Mouse (Mus musculus): ENCODE data around the gene Gstm1. TPM values are rescaled to one million over a fixed set of nuclear protein-coding genes. Genes with fewer than 3 reads are reported as not detected.
"Not testable (repeated sequence)": the region's sequence is repeated elsewhere in the genome, so short reads cannot be mapped to it uniquely, and the experiment has no call there.

Gstm1 gene
- polyA plus RNA-seq, 1 experiment: 1,515 TPM

DNA sequence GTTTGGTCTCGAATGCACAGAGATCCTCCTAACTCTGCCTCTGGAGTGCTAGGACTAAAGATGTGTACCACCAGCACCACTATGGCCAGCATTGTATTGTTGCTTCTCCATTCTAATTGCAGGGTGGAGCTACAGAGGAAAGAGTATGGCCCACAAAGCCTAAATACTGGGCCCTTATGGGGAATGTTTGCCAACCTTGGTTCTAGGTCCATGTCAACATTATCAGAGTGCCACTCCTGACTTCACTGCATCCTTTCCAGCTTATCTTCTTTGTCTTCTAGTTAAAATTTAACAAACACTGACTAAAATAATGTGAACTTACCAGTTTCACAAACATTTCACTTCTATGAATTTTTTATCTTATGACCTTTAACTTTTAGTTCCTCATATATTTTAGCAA, 8.8 kb upstream of the Gstm1 start:
- 88% methylated on average over 1 of the region's 1 CpGs for WGBS

DNA sequence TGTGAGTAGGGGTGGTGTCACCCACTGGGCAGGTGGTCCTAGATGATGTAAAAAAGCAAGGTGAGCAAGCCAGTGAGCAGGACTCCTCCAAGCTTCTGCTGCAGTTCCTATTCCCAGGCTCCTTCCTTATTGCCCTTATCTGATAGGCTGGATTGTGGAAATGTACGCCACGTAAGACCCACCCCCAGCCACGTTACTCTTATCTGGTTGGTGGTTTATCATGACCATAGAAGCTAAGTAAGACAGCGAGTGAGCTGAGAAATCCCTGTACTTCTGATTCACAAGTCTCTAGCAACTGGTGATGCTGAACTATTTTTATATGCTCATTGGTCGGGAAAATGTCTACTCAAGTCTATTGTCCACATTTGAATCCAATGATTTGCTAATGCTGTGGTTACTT, 8.3 kb upstream of the Gstm1 start:
- WGBS: 82% methylated on average over 5 of the region's 5 CpGs
- Histone ChIP-seq H3K4me3 (ENCODE audit: insufficient read depth, low read depth, low read length) (no peak overlapping the region), H3K27me3 (replicated peaks; ENCODE audit: control insufficient read depth, insufficient read depth, low read length) (no peaks in the 10 kb centered on the region), H3K36me3 (ENCODE audit: control insufficient read depth, insufficient read depth, low read length) (no peaks in the 10 kb centered on the region), H3K27ac (ENCODE audit: insufficient read depth, low read depth, low read length) (no peak overlapping the region), H3K4me1 (ENCODE audit: control insufficient read depth, insufficient read depth, low read length) (peaks cover 7% of the 10 kb centered on the region; the same call in 1 of the 2 replicates)
- DNase-seq: no peak
- TF ChIP-seq CTCF (conservative IDR thresholded peaks at IDR 0.05; ENCODE audit: insufficient read depth, insufficient read length, low read depth, low read length): no peak
- TF ChIP-seq POLR2A (IDR thresholded peaks at IDR 0.05; ENCODE audit: low read depth, low read length): no peak

More for the DNA sequence above, 8.8 kb upstream of the Gstm1 start:
- Histone ChIP-seq H3K4me1 (ENCODE audit: control insufficient read depth, insufficient read depth, low read length) (peaks cover 7% of the 10 kb centered on the region; the same call in 1 of the 2 replicates), H3K36me3 (ENCODE audit: control insufficient read depth, insufficient read depth, low read length) (no peaks in the 10 kb centered on the region), H3K27ac (ENCODE audit: insufficient read depth, low read depth, low read length) (no peak overlapping the region), H3K27me3 (replicated peaks; ENCODE audit: control insufficient read depth, insufficient read depth, low read length) (no peaks in the 10 kb centered on the region), H3K4me3 (ENCODE audit: insufficient read depth, low read depth, low read length) (no peak overlapping the region)
- DNase-seq: no peak
- TF ChIP-seq CTCF (conservative IDR thresholded peaks at IDR 0.05; ENCODE audit: insufficient read depth, insufficient read length, low read depth, low read length): no peak
- no peak for TF ChIP-seq POLR2A (IDR thresholded peaks at IDR 0.05; ENCODE audit: low read depth, low read length)

DNA sequence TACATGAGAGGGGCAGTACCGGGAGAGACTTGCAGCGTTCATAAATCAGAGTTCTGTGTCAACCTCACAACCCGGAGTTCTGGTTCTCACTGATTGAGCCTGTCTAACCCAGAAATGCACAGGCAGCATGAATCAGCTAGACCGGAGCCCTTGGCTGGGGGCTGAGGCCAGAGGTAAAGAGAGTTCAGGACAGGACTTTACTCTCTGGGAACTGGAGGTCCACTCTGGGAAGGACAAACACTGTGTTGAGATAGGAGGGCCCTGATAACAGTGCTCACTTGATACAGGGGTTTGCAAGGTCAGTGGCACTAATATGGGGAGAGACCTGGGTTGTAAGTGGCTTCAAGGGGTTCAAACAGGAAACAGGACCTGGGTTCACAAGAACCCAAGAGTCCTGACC, 7.5 kb upstream of the Gstm1 start:
- Histone ChIP-seq H3K27ac (ENCODE audit: insufficient read depth, low read depth, low read length) (no peak overlapping the region), H3K4me3 (ENCODE audit: insufficient read depth, low read depth, low read length) (no peak overlapping the region), H3K4me1 (ENCODE audit: control insufficient read depth, insufficient read depth, low read length) (peaks cover 7% of the 10 kb centered on the region; the same call in 1 of the 2 replicates), H3K27me3 (replicated peaks; ENCODE audit: control insufficient read depth, insufficient read depth, low read length) (no peaks in the 10 kb centered on the region), H3K36me3 (ENCODE audit: control insufficient read depth, insufficient read depth, low read length) (no peaks in the 10 kb centered on the region)
- 38% methylated on average over 4 of the region's 4 CpGs for WGBS
- no peak for TF ChIP-seq CTCF (conservative IDR thresholded peaks at IDR 0.05; ENCODE audit: insufficient read depth, insufficient read length, low read depth, low read length)
- no peak for TF ChIP-seq POLR2A (IDR thresholded peaks at IDR 0.05; ENCODE audit: low read depth, low read length)
- DNase-seq: peak; percentile 47

DNA sequence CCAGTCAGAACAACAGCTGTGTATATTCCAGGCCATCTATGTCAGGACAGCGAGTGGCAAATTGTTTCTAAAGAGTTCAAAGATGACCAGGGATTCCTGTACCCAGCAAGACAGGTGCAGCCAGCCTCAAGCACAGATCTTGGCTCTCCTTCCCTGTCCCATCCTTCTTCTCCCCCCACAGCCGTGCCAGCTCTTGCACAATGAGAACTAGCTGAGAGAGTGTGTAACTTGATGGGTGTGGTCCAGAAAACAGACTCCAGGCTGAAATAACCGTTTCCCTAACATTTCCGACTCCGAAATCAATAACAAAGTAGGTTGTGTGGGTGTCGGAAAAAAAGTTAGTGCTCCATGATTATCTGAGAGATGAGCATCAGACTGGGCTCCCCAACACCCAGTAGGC, 4.9 kb upstream of the Gstm1 start:
- H3K27me3 ChIP-seq (replicated peaks; ENCODE audit: control insufficient read depth, insufficient read depth, low read length): no peaks in the 10 kb centered on the region
- TF ChIP-seq POLR2A (IDR thresholded peaks at IDR 0.05; ENCODE audit: low read depth, low read length): no peak
- no peak for TF ChIP-seq CTCF (conservative IDR thresholded peaks at IDR 0.05; ENCODE audit: insufficient read depth, insufficient read length, low read depth, low read length)
- no peaks in the 10 kb centered on the region for H3K36me3 ChIP-seq (ENCODE audit: control insufficient read depth, insufficient read depth, low read length)
- peaks cover 3% of the 10 kb centered on the region; the same call in 1 of the 2 replicates for H3K4me1 ChIP-seq (ENCODE audit: control insufficient read depth, insufficient read depth, low read length)
- H3K4me3 ChIP-seq (ENCODE audit: insufficient read depth, low read depth, low read length): no peak overlapping the region
- WGBS: 78% methylated on average over 6 of the region's 6 CpGs
- DNase-seq: no peak
- no peak overlapping the region for H3K27ac ChIP-seq (ENCODE audit: insufficient read depth, low read depth, low read length)

DNA sequence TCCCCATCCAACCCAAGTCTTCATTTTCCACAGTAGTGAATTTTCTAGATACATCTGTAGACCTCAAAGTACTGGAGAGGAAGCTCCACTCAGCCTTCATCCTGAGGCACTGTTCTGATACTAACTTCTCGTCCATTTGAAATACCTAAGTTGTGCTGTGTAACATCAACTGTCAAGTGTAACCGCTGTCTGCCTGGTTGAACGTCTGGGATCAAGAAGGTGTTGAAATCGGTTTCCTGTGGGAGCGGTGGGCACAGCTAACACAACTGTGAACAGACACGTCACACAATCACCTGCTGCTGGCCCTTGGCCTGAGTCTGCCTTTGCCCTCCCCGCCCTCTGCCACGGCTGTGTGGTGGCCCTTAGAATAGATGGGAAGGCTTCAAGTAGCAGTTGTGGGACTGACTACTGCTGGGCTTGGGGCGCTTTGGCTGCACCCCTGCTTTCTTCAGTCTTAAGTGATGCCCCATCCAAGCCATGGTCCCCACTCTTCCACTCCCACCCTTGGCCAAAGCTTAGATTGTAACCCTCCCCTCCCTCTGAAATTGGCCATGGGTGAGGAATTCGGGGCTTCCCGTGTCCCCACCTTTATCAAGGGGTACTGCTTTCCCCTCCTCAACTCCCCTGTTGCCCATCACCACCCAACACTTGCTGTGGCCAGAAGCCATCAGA, 2.7 kb upstream of the Gstm1 start:
- 85% methylated on average over 11 of the region's 11 CpGs for WGBS
- not testable (repeated sequence) for H3K27ac ChIP-seq (ENCODE audit: insufficient read depth, low read depth, low read length); DNase-seq; H3K27me3 ChIP-seq (replicated peaks; ENCODE audit: control insufficient read depth, insufficient read depth, low read length); H3K4me3 ChIP-seq (ENCODE audit: insufficient read depth, low read depth, low read length); H3K36me3 ChIP-seq (ENCODE audit: control insufficient read depth, insufficient read depth, low read length)
- peaks cover 13% of the 10 kb centered on the region for H3K4me1 ChIP-seq (ENCODE audit: control insufficient read depth, insufficient read depth, low read length)

DNA sequence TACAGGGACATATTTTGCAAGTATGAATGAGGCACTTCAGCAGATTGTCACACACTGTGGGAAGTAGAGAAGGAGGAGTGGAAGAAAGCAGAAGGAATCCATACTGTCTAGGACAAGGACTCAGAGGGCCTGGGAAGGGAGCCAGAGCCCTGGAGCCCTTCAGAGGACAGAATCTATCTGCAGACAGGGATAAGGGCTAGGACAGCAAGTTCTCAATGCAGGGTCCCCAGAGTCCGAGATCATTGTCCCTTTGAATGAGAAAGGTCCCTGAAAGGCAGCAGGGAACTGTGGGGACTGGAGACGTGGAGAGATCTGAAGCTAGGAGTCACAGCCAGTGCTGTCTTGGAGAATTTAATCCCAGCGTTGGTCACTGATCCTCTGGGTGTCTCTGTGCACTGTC, 1.5 kb upstream of the Gstm1 start:
- H3K27me3 ChIP-seq (replicated peaks; ENCODE audit: control insufficient read depth, insufficient read depth, low read length); H3K27ac ChIP-seq (ENCODE audit: insufficient read depth, low read depth, low read length); H3K4me3 ChIP-seq (ENCODE audit: insufficient read depth, low read depth, low read length); DNase-seq; H3K36me3 ChIP-seq (ENCODE audit: control insufficient read depth, insufficient read depth, low read length): not testable (repeated sequence)
- 91% methylated on average over 3 of the region's 3 CpGs for WGBS
- H3K4me1 ChIP-seq (ENCODE audit: control insufficient read depth, insufficient read depth, low read length): peaks cover 21% of the 10 kb centered on the region

DNA sequence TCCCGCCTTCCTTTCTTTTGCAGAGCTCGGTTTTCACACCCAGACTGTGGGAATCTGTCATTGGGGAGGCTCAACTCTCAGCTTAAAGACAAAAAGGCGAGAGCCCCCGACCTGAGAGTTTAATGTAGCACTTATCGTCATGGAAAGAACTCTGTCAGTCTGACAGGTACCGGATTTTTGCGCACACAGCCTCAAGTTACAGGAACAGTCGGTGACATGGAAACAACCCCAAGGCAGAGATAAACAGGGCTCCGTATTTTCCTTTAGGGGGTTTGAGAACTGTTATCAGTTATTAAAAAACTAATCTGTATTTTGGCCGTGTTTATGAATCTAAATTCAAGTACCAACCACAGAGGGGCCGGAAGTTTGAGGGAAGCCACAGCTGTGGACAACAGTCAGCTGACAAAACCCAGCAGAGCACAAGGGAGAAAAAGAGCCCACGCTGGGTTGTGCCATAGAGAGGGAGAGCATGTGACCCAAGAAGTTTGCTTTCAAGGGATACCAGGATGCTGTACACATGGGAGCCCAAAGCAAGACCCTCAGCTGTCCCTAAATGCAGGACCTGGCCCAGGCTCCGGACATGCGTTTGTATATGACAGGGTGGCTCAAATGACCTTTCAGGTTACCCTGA, 532 bp upstream of the Gstm1 start:
- Histone ChIP-seq H3K27me3 (replicated peaks; ENCODE audit: control insufficient read depth, insufficient read depth, low read length) (no peaks in the 10 kb centered on the region), H3K4me3 (ENCODE audit: insufficient read depth, low read depth, low read length) (peak overlapping the region; percentile 31), H3K27ac (ENCODE audit: insufficient read depth, low read depth, low read length) (peak overlapping the region; percentile 86), H3K4me1 (ENCODE audit: control insufficient read depth, insufficient read depth, low read length) (peaks cover 30% of the 10 kb centered on the region), H3K36me3 (ENCODE audit: control insufficient read depth, insufficient read depth, low read length) (no peaks in the 10 kb centered on the region)
- 15% methylated on average over 14 of the region's 14 CpGs for WGBS
- TF ChIP-seq POLR2A (IDR thresholded peaks at IDR 0.05; ENCODE audit: low read depth, low read length) (no peak), CTCF (conservative IDR thresholded peaks at IDR 0.05; ENCODE audit: insufficient read depth, insufficient read length, low read depth, low read length) (no peak)
- no peak for DNase-seq

DNA sequence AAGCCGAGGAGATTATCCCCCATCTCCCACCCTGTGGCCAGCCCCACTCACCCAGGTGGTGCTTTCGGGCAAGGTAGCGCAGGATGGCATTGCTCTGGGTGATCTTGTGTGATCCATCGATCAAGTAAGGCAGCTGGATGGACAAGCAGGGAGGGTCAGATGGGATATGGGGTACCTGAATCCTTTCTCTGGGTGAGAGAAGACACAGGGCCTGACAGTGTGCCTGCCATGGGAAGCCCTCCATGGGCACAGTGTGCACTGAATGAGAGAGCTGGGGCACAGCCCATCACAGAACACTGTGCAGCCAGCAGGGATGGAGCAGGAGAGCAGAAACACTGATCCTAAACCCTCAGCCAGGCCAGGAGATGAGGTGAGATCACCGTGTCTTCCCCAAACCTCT, 1.3 kb downstream of the Gstm1 start:
- WGBS: 93% methylated on average over 5 of the region's 5 CpGs
- H3K27me3 ChIP-seq (replicated peaks; ENCODE audit: control insufficient read depth, insufficient read depth, low read length); DNase-seq; H3K36me3 ChIP-seq (ENCODE audit: control insufficient read depth, insufficient read depth, low read length); H3K27ac ChIP-seq (ENCODE audit: insufficient read depth, low read depth, low read length): not testable (repeated sequence)
- Histone ChIP-seq H3K4me3 (ENCODE audit: insufficient read depth, low read depth, low read length) (peak overlapping the region; percentile 14; the same call in 1 of the 2 replicates), H3K4me1 (ENCODE audit: control insufficient read depth, insufficient read depth, low read length) (peaks cover 35% of the 10 kb centered on the region)

All from kidney, adult 2 months (tissue).